Mouse (Mus musculus) midbrain, postnatal 0 days (tissue): Measurements from ENCODE around the gene Evc. TPM values are rescaled to one million over a fixed set of nuclear protein-coding genes. Genes with fewer than 3 reads are reported as not detected.

ENCODE experiments used
- ATAC-seq: fragments of 200-750 bp; cut with Nextera tagmentation; 2 replicates; pipeline ENCODE4 v1.8.0; 2017; ENCODE audit warnings: moderate number of reproducible peaks, mild to moderate bottlenecking, moderate TSS enrichment, moderate library complexity; ENCODE audit not compliant: low FRiP score
- DNase-seq: peaks from one replicate; pipeline ENCODE4 v3.0.0-alpha.2; 2015; ENCODE audit warnings: low spot score
- H3K27ac ChIP-seq: fragments of 300-500 bp; sonication (generic); 2 replicates; pipeline ENCODE4 v1.5.1; 2014; ENCODE audit warnings: low read depth, mild to moderate bottlenecking, low read length, mixed read lengths
- H3K27me3 ChIP-seq: fragments of 300-500 bp; sonication (generic); 2 replicates; pipeline ENCODE4 v1.6.1; 2014; ENCODE audit warnings: low read length, control low read depth, mixed read lengths; ENCODE audit not compliant: insufficient read depth
- H3K36me3 ChIP-seq: fragments of 300-500 bp; sonication (generic); 2 replicates; pipeline ENCODE4 v1.6.1; 2014; ENCODE audit warnings: low read length, control low read depth, mixed read lengths; ENCODE audit not compliant: insufficient read depth
- H3K4me1 ChIP-seq: fragments of 300-500 bp; sonication (generic); 2 replicates; pipeline ENCODE4 v1.6.1; 2014; ENCODE audit warnings: mild to moderate bottlenecking, control low read depth, antibody characterized with exemption, low read length, mixed read lengths; ENCODE audit not compliant: insufficient read depth
- H3K4me2 ChIP-seq: fragments of 300-500 bp; sonication (generic); 2 replicates; pipeline ENCODE4 v1.6.1; 2014; ENCODE audit warnings: low read depth, mild to moderate bottlenecking, low read length, mixed read lengths; ENCODE audit not compliant: poor library complexity, severe bottlenecking
- H3K4me3 ChIP-seq: fragments of 300-500 bp; sonication (generic); 2 replicates; pipeline ENCODE4 v1.5.1; 2014; ENCODE audit warnings: low read depth, mild to moderate bottlenecking, low read length, moderate library complexity
- H3K9ac ChIP-seq: fragments of 300-500 bp; sonication (generic); replicated peaks from 2 replicates; pipeline ENCODE4 v1.6.1; 2014; ENCODE audit warnings: mild to moderate bottlenecking, low read length, moderate library complexity, mixed read lengths; ENCODE audit not compliant: poor library complexity, severe bottlenecking
- H3K9me3 ChIP-seq: fragments of 300-500 bp; sonication (generic); 2 replicates; pipeline ENCODE4 v1.6.1; 2016; ENCODE audit warnings: low read length, control low read depth
- CTCF ChIP-seq: IDR thresholded peaks from 2 replicates; pipeline ENCODE4 v1.5.1; 2016; ENCODE audit warnings: antibody characterized with exemption, mild to moderate bottlenecking
- WGBS: fragments of 180-500 bp; shearing (Covaris S2); extraction: QIAGEN DNeasy Blood & Tissue Kit; methylation state at CpG from one replicate; pipeline ENCODE4 v1.1.7; 2014; 5-methylcytosine and 5-hydroxymethylcytosine counted together
- polyA plus RNA-seq: library from polyadenylated mRNA; unstranded; fragments of >200 nt; fragmentation: Nextera tagmentation; extraction: Ambion mirVana; gene quantifications from 2 replicates; pipeline ENCODE4 v1.2.1, GENCODE M21; 2015
- total RNA-seq: library from RNA; depleted of rRNA; stranded (reverse); fragments of >200 nt; gene quantifications from 2 replicates; pipeline ENCODE4 v1.2.3, GENCODE M21; 2014

Gene Evc
- total and polyA plus RNA-seq, 2 experiments from 2014 or later, result 2.8 to 8.3 TPM

DNA sequence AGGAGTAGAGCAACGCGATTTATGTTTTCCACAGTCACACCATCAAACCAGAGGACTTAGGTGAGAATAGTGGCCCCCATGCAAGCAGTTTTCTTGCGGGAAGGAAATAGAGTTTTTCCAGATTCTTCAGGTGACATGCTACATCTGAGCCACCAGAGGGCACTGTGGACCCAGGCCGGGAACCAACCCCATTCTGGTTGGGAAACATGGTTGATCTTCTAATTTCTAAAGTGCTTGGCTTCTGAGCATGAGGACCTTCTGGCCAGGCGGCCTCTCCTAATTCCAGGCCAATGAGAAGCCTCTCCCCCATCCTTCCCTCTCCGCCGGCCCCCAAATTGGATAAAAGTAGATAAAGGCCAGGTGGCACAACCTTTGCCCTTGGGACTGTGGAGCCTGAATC is 38.3 kb downstream of the Evc start:
- WGBS, result 22% methylated on average over 7 of the region's 7 CpGs
- no peaks in the 10 kb centered on the region for H3K27me3 ChIP-seq
- H3K9ac ChIP-seq, result no peak overlapping the region
- TF ChIP-seq CTCF, result peak; percentile 95
- H3K4me2 ChIP-seq, result no peak overlapping the region
- no peaks in the 10 kb centered on the region for H3K4me1 ChIP-seq
- no peaks in the 10 kb centered on the region for H3K9me3 ChIP-seq
- H3K4me3 ChIP-seq, result no peak overlapping the region
- H3K36me3 ChIP-seq, result 0 out of 2 replicates have a peak, but pooled peaks cover 2% of the 10 kb centered on the region
- DNase-seq, result peak; percentile 63
- no peak for ATAC-seq
- no peak overlapping the region for H3K27ac ChIP-seq

DNA sequence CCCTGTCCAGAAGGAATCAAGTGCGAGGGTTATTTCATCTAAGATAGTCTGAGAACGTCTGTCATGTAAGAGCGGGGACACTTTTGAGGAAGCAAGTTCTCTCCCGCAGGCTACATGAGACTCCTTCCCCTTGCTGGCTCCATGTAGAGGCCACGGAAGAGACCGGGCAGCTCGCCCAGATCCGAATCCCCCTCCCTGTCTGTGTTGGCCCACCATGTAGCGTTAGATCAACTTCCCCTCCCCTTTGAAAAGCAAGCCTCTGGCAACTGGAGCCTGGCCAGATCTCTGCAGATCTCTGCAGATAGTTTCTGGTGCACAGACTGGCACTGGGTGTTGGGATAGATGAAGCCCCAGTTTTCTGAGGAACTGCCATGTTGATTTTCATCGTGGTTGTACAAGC is 40.0 kb downstream of the Evc start:
- no peak for ATAC-seq
- no peak overlapping the region for H3K4me2 ChIP-seq

DNA sequence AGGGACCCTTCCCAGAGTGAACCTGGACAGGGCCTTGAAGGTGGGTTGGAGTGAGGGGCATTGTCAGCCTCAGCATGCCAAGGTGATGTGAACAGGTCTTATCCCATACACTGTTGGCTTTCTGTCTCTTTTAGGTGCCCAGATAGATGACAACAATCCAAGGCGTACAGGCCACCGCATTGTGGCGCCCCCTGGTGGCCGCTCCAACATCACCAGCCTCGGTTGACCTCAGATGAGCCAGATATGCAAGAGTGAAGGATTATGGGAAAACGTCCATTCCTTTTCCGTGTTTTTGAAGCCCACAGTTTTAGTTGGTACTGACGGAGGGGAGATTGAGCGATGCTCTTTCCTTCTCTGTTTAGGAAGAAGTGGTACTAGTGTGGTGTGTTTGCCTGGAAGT is 45.7 kb downstream of the Evc start:
- Histone ChIP-seq H3K9me3 (no peaks in the 10 kb centered on the region), H3K36me3 (peaks cover 47% of the 10 kb centered on the region), H3K27me3 (no peaks in the 10 kb centered on the region), H3K4me3 (no peak overlapping the region), H3K4me1 (no peaks in the 10 kb centered on the region), H3K4me2 (no peak overlapping the region), H3K27ac (no peak overlapping the region), H3K9ac (no peak overlapping the region)
- TF ChIP-seq CTCF, result peak; percentile 81
- ATAC-seq (no peak), DNase-seq (peak; percentile 32)
- WGBS, result 74% methylated on average over 9 of the region's 9 CpGs

More for the DNA sequence above, 40.0 kb downstream of the Evc start:
- H3K9ac ChIP-seq, result no peak overlapping the region
- no peaks in the 10 kb centered on the region for H3K27me3 ChIP-seq
- no peak overlapping the region for H3K4me3 ChIP-seq
- H3K36me3 ChIP-seq, result peaks cover 2% of the 10 kb centered on the region
- DNase-seq, result peak; percentile 85
- H3K4me1 ChIP-seq, result no peaks in the 10 kb centered on the region
- 75% methylated on average over 10 of the region's 10 CpGs for WGBS
- TF ChIP-seq CTCF, result no peak
- no peaks in the 10 kb centered on the region for H3K9me3 ChIP-seq
- no peak overlapping the region for H3K27ac ChIP-seq

DNA sequence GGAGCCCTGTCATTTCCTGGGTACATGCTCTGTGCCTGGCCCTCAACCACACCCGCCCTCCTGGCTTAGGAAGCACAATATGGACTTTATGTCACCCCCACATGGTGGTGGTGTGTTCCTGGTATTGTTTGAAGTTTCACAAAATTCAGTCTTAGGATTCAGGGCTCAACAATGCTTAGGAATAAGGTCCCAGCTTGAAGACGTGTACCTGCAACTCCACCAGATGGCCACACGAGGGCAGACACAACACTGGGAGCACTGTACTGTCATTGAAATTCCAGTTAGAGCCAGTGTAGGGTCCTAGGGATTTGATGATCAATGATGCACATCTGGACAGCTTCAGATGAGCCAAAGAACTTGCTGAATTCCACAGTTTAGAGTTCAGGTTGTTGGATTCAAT is 47.5 kb downstream of the Evc start:
- WGBS, result 19% methylated on average over 3 of the region's 3 CpGs

DNA sequence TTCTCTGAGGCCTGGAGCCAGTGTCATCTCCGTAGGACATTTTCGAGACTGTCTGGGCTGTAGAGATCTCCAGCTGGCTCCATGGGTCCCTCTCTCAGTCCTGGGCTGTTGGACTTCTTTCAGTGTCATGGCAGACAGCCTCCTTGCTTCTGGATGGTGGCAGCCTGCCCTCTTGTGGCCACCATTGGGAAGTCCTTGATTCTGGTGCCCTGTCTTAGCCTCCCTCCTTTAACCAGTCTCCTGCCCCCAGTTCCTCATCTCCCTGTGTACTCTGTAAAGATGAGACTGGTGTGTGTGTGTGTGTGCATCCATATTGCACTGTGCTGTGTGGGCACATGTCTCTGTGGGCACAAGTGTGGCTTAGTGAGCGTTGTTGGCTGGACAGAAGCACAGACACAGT is 48.3 kb downstream of the Evc start:
- no peaks in the 10 kb centered on the region for H3K27me3 ChIP-seq
- H3K4me2 ChIP-seq, result no peak overlapping the region
- peak; percentile 86 for TF ChIP-seq CTCF
- no peaks in the 10 kb centered on the region for H3K4me1 ChIP-seq
- peak; percentile 45; the same call in 1 of the 2 replicates for ATAC-seq
- H3K9me3 ChIP-seq, result no peaks in the 10 kb centered on the region
- no peak overlapping the region for H3K27ac ChIP-seq
- H3K9ac ChIP-seq, result no peak overlapping the region
- WGBS, result 71% methylated on average over 3 of the region's 3 CpGs
- peak; percentile 80 for DNase-seq
- no peak overlapping the region for H3K4me3 ChIP-seq
- peaks cover 68% of the 10 kb centered on the region for H3K36me3 ChIP-seq

More for the DNA sequence above, 47.5 kb downstream of the Evc start:
- no peak overlapping the region for H3K4me3 ChIP-seq
- H3K9me3 ChIP-seq, result no peaks in the 10 kb centered on the region
- peaks cover 60% of the 10 kb centered on the region for H3K36me3 ChIP-seq
- peak; percentile 38; the same call in 1 of the 2 replicates for ATAC-seq
- no peak overlapping the region for H3K4me2 ChIP-seq
- no peaks in the 10 kb centered on the region for H3K4me1 ChIP-seq
- 0 out of 2 replicates have a peak overlapping the region, but pooled peaks have one; percentile 12 for H3K27ac ChIP-seq
- no peaks in the 10 kb centered on the region for H3K27me3 ChIP-seq
- peak; percentile 92 for TF ChIP-seq CTCF
- DNase-seq, result peak; percentile 86
- H3K9ac ChIP-seq, result no peak overlapping the region

DNA sequence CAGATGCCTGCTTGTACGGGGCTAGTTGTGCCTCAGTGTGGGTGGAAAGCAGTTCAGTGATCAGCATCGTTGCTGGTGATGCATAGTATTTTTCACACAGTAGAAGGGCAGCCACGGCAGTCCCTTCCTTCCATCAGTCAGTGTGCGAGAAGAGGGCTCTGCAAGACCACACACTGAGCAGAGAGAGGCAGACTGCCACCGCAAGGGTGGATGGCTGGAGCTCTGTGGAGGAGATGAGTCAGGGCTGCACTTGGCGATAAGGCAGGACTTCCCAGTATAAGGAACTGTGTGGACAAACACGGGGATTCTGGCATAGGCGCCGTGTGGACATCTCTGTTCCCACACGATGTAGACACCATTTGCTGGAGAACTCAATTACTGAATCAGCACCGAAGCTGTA is 55.7 kb downstream of the Evc start:
- H3K9ac ChIP-seq, result no peak overlapping the region
- 94% methylated on average over 11 of the region's 11 CpGs for WGBS
- no peak overlapping the region for H3K27ac ChIP-seq
- H3K4me3 ChIP-seq, result no peak overlapping the region
- no peak overlapping the region for H3K4me2 ChIP-seq
- no peaks in the 10 kb centered on the region for H3K9me3 ChIP-seq
- no peak for ATAC-seq
- H3K27me3 ChIP-seq, result no peaks in the 10 kb centered on the region
- peaks cover 86% of the 10 kb centered on the region for H3K36me3 ChIP-seq
- no peak for TF ChIP-seq CTCF
- H3K4me1 ChIP-seq, result no peaks in the 10 kb centered on the region
- no peak for DNase-seq
